Mouse (Mus musculus): ENCODE measurements at regions not wholly inside any gene's neighbourhood (a gene's known extent, or its start where the extent isn't known, plus 50 kb on each side); places are given as distances from the start of the nearest gene placed in this dataset.
A peak's percentile ranks its signal among the peaks of the same experiment; 100 is the strongest.

- no peak for DNase-seq (ENCODE audit: low spot score in 2 of 2)
Observed at GRCm38 (mm10) chr1:61175239-61175638, 197.5 kb downstream of the Icos start.

DNA sequence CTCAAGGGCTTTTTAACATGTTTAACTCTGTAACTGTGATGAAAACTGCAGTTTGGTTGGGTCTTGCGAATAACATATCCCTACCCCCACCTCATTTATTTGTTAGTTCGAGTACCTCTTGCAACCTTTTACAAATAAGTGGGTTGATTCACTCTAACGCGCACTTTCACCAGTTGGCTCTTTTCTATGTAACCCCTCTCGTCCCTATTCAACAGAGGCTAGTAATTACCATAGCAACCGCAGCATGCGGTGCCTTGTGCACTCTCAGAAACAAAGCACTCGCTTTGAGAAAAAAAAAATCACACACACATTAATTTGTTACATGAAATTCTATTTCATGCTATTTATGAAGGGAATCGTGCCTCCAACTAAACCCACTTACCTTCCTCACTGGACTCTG, 201.7 kb downstream of the Icos start:
- DNase-seq (ENCODE audit: low spot score in 2 of 2) = no peak

DNA sequence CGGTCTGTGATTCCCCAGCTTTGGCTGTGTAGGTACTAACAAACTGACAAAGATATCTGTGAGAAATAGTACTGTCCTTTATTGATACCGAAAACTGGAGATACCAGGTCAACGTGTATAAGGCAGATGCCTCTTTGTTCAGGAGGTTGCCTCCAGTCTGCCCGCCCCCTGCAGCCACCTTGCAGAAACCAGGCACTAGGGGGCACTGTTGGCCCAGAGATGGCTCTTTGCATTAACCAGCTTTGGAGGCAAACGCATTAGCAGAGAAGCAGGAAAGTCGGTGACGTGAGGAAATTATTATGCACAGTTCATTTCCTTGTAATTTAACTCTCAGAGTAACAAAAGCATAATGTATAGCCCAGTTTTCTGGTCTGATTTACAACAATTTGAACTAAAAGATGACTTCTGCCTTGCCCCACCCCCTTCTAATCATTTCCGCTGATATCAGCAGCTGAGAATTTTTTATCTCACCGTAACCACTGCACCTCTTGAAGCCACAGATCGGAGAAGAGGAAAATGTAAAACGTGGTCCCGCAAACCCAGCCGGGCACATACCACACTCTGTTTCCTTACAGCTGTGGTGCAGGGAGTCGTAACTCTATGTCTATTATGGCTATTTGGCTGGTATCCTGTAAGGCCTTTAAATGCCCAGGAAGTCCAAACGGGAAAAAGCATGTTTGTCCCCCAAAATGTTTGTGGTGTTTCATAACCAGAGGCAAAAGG, 203.5 kb downstream of the Icos start:
- DNase-seq (ENCODE audit: low spot score in 2 of 2) = peak; percentile 58 to 94

DNA sequence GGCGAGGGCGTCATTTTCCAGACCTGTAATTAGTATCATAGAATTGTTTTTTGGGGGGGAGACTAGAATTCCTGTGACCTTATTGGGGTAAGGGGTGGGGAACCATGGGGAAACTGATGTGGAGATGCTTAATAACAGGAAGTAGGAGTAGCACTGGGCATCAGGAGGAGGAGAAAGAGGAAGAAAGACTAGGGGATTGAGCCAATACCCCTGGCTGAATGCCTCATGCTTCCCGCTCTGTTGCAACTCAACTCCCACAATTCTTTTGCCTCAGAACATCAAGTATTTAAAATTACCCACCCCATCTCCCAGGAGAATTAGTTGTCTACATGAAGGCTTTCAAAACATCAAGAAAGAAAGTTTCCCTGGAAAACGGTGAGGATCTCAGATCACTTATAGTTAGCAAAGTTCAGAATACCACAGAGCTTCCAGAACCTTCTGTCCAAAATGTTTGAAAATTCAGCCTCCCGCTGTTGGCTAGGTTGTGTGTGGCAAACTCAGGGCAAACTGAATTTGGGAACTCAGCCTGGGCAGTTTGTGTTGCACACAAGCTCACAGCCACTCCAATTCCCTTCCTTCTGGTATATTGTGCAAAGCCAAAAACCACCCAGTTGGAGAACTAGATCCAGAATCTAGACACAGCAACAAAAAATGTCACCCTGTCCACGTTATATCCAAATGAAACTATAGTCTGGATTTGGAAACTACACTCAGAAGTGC, 209.8 kb downstream of the Icos start:
- no peak for DNase-seq (ENCODE audit: low spot score in 2 of 2)

DNA sequence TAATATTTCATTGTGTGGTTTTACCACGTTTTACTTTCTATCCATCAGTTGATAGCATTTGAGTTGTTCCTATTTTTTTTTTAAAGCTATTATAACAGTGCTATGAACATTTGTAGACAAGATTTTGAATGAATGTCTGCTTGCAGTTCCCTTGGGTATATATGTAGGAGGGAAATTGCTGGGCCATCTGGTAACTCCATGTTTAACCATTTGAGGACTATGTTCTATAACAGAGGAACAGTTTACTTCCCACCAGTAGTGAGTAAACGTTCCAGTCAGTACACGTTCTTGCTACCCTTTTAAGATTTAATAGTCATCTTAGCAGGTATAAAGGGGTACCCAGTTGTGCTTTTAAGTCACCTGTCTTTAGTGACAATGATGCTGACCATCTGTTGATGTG, 213.2 kb downstream of the Icos start:
- DNase-seq (ENCODE audit: low spot score in 2 of 2) = no peak

GRCm38 (mm10) chr1:61198549-61199062, 220.9 kb downstream of the Icos start:
- no peak for DNase-seq (ENCODE audit: low spot score in 2 of 2)

DNA sequence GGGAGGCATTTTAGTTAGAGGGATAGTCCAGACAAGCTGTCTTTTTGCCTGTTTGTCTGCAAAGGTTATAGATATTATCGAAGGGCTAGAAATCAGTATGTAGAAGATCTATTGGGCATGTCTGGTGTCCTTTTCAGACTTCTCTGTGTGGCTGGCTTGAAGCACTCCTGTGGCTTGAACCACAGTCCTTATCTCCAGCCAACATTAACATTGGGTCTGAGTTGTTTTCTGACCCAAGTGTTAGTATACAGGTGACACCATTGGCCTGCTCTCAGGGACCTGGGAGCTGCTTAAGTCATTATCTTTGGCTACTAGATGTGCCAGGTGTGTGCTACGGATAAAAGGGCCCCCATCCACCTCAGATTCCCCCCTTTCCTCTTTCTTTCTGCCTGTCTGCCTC, 223.3 kb downstream of the Icos start:
- no peak for DNase-seq (ENCODE audit: low spot score in 2 of 2)

- no peak for DNase-seq (ENCODE audit: low spot score in 2 of 2)
Observed at GRCm38 (mm10) chr1:61202079-61202478, 224.4 kb downstream of the Icos start.

GRCm38 (mm10) chr1:61203170-61203569, 225.4 kb downstream of the Icos start:
- no peak for DNase-seq (ENCODE audit: low spot score in 2 of 2)

GRCm38 (mm10) chr1:61203612-61204011, 225.9 kb downstream of the Icos start:
- DNase-seq (ENCODE audit: low spot score in 2 of 2) = no peak

- DNase-seq (ENCODE audit: low spot score in 2 of 2) = no peak
Observed at GRCm38 (mm10) chr1:61205137-61205536, 227.4 kb downstream of the Icos start.

DNA sequence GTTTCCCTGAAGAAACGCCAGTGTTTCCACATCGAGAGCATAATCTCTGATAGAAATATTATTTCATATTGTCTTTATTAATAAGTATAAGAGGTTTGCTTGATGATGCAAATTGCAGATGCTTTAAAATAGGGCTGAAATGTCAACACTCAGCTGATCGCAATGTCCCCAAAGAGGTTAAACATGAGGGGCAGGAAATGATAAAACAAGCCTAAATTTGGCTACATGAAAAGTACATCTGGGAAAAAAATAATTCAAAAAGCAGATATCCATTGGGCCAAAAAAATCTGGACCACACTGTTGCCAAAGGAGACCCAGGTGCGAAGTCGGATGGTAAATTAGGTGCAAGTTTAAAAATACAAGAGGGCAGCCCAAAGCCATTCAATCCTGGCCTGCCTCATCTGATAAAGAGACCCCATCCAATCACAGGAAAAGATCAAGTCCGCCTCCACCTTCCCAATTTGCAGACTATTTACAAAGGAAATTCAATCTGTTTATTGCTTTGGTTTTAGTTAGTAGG, 229.2 kb downstream of the Icos start:
- no peak for DNase-seq (ENCODE audit: low spot score in 2 of 2)

DNA sequence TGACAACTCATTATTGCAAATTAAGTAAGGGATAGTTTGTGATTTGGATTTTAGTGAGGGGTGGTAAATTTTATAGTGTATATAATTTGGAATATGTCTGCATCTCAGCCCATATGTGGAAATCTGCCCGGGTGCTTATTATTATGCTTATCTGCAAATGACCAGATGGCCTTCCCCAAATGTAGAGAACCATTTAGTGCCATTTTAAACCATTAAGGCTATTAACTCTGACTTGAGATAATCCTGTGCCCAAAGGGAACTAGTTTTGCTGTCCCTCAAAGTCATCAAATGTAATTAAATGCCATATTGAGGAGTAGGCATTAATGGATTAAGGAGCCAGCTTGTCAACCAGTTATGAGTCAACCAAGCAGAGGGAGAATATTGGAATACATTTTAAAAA, 230.7 kb downstream of the Icos start:
- DNase-seq (ENCODE audit: low spot score in 2 of 2) = no peak

- DNase-seq (ENCODE audit: low spot score in 2 of 2) = no peak
Observed at GRCm38 (mm10) chr1:61221131-61221530, 243.4 kb downstream of the Icos start.

DNA sequence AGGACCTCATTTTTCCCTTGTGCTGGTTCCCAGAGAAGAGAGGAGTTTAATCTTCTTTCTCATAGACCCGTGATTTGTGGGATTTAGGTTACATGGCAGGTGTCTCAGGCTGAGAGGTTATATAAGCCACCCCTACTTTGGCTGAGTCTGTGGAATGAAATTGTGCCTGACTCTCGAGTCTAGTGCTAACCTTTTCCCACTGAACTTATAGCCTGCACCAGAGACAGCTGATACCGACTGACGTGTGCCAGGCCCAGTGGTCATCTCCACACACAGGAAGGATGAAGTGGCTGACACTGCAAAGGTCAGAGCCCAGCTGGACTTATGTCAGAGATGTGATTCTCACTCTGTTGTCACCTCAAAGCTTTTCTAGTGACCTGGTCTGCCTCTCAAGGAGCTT, 251.2 kb downstream of the Icos start:
- DNase-seq (ENCODE audit: low spot score in 2 of 2) = no peak

GRCm38 (mm10) chr1:61233001-61233400, 255.3 kb downstream of the Icos start:
- no peak for DNase-seq (ENCODE audit: low spot score in 2 of 2)

- no peak for DNase-seq (ENCODE audit: low spot score in 2 of 2)
Observed at GRCm38 (mm10) chr1:61233476-61234297, 256.0 kb downstream of the Icos start.

- DNase-seq (ENCODE audit: low spot score in 2 of 2) = no peak
Observed at GRCm38 (mm10) chr1:61234298-61234682, 256.6 kb downstream of the Icos start.

DNA sequence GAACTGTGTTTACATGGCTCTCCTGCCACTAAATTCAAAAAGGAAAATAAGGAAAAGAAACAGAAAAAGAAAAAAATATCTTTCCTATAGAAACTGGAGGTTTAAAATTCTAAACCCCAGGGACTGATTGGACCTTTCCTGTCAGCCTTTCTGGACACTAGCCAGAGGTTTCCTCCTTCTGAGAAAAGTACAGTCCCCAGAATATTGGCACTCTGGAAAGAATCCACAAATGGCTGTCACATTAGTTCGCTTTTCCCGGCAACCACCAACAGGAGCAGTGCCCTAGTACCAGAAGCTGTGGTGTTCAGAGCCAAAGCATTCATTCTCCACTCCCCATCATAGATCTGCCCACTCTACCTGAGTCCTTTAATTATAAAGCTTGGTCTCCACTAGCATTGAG, 258.8 kb downstream of the Icos start:
- DNase-seq (ENCODE audit: low spot score in 2 of 2) = no peak

GRCm38 (mm10) chr1:61238668-61239067, 260.9 kb downstream of the Icos start:
- no peak for DNase-seq (ENCODE audit: low spot score in 2 of 2)

DNA sequence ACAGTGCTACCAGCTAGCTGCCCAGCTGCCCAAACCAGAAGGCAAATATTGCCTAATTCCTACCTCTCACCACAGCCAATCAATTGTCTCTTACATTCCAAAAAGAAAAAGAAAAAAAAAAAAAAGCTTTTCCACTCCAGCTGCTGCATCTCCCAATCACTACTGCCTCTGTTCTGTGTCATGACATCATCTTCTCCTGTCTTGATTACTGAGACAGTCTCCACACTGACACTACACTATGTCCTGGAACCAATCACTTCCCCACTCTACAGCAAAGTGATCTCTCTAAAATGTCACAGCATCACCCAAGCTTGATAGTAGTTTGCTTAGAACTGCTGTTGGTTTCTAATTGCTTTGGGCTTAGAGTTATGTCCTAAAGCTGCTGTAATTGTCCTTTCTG, 279.8 kb downstream of the Icos start:
- no peak for DNase-seq (ENCODE audit: low spot score in 2 of 2)

- DNase-seq (ENCODE audit: low spot score in 2 of 2) = no peak
Observed at GRCm38 (mm10) chr1:61263466-61263865, 285.7 kb downstream of the Icos start.
